Mouse (Mus musculus) lung, postnatal 25 days (tissue): Measurements from ENCODE around the gene Pacs2.

Experiments
- DNase-seq: peaks from one replicate; pipeline ENCODE4 v3.0.0; 2022; ENCODE audit warnings: low spot score

Pacs2 gene

GRCm38 (mm10) chr12:113013604-113014558 lies at the start of gene Pacs2:
Pacs2 (plus strand) TSS chr12:113014508.
- DNase-seq, result peak; percentile 93

- no peak for DNase-seq
Observed at GRCm38 (mm10) chr12:112965783-112966182, 48.5 kb upstream of the Pacs2 start.

- DNase-seq, result no peak
Observed at GRCm38 (mm10) chr12:112968943-112969342, 45.4 kb upstream of the Pacs2 start.

GRCm38 (mm10) chr12:112969616-112970015 lies 44.7 kb upstream of the Pacs2 start:
- DNase-seq, result no peak

- DNase-seq, result no peak
Observed at GRCm38 (mm10) chr12:112974736-112975135, 39.6 kb upstream of the Pacs2 start.

GRCm38 (mm10) chr12:112976371-112977073 lies 37.8 kb upstream of the Pacs2 start, which contains the start of gene Btbd6:
Btbd6 (plus strand) TSS chr12:112976482.
- peak; percentile 92 for DNase-seq

- DNase-seq, result no peak
Observed at GRCm38 (mm10) chr12:112977156-112977555, 37.2 kb upstream of the Pacs2 start.

- DNase-seq, result no peak
Observed at GRCm38 (mm10) chr12:112982031-112982430, 32.3 kb upstream of the Pacs2 start.

- DNase-seq, result no peak
Observed at GRCm38 (mm10) chr12:112985346-112985745, 29.0 kb upstream of the Pacs2 start.

GRCm38 (mm10) chr12:112987877-112988276 lies 26.4 kb upstream of the Pacs2 start:
- DNase-seq, result no peak

GRCm38 (mm10) chr12:112990706-112991405 lies 23.5 kb upstream of the Pacs2 start:
- DNase-seq, result no peak

GRCm38 (mm10) chr12:112991444-112991843 lies 22.9 kb upstream of the Pacs2 start:
- DNase-seq, result no peak

GRCm38 (mm10) chr12:112994153-112994552 lies 20.2 kb upstream of the Pacs2 start:
- no peak for DNase-seq

GRCm38 (mm10) chr12:112999569-113000293 lies 14.6 kb upstream of the Pacs2 start:
- no peak for DNase-seq

GRCm38 (mm10) chr12:113000294-113001132 lies 13.8 kb upstream of the Pacs2 start, which contains the start of gene Brf1:
Brf1 (minus strand) TSS chr12:113000704.
- peak; percentile 99 for DNase-seq

- DNase-seq, result no peak
Observed at GRCm38 (mm10) chr12:113001133-113001474, 13.2 kb upstream of the Pacs2 start.

- DNase-seq, result no peak
Observed at GRCm38 (mm10) chr12:113002667-113003066, 11.6 kb upstream of the Pacs2 start.

- no peak for DNase-seq
Observed at GRCm38 (mm10) chr12:113004011-113004410, 10.3 kb upstream of the Pacs2 start.

GRCm38 (mm10) chr12:113004993-113005392 lies 9.3 kb upstream of the Pacs2 start:
- DNase-seq, result peak; percentile 85

- peak; percentile 27 for DNase-seq
Observed at GRCm38 (mm10) chr12:113011702-113012360, 2.5 kb upstream of the Pacs2 start.
